Mouse (Mus musculus): Measurements from ENCODE around the gene Mybpc2. TPM values are rescaled to one million over a fixed set of nuclear protein-coding genes. Genes with fewer than 3 reads are reported as not detected.

Mybpc2 gene
- total RNA-seq, 1 experiment, result 0.80 TPM

- H3K9ac ChIP-seq (ENCODE audit: insufficient read depth, low read depth, low read length, poor library complexity, severe bottlenecking), result no peak overlapping the region
- no peak overlapping the region for H3K27ac ChIP-seq (ENCODE audit: insufficient read depth, low read depth, low read length, poor library complexity, severe bottlenecking)
- H3K36me3 ChIP-seq (ENCODE audit: control insufficient read depth, insufficient read depth, low read length, poor library complexity, severe bottlenecking), result peaks cover 32% of the 10 kb centered on the region
Measured at GRCm38 (mm10) chr7:44547041-44547440, 22.6 kb upstream of the Mybpc2 start.

GRCm38 (mm10) chr7:44546274-44546673 lies 21.8 kb upstream of the Mybpc2 start:
- TF ChIP-seq ZNF384 (IDR thresholded peaks at IDR 0.05; ENCODE audit: low read depth, low read length) (no peak), ZC3H11A (IDR thresholded peaks at IDR 0.05; ENCODE audit: borderline replicate concordance, low read depth, low read length) (no peak), MAFK (IDR thresholded peaks at IDR 0.05; ENCODE audit: insufficient read depth, low read depth, low read length) (no peak), CHD2 (IDR thresholded peaks at IDR 0.05; ENCODE audit: low read depth, low read length) (no peak)
- in situ Hi-C loops (cut with MboI; ENCODE audit: low sequenced_read_pairs in 2 of 2, unreplicated experiment in 2 of 2), result no loop called here
- H3K9ac ChIP-seq (ENCODE audit: insufficient read depth, low read depth, low read length, poor library complexity, severe bottlenecking), result no peak overlapping the region
- DNase-seq (ENCODE audit: low read depth, low spot score), result no peak
- no peaks in the 10 kb centered on the region for H3K9me3 ChIP-seq (ENCODE audit: control insufficient read depth, insufficient read depth, low read depth, low read length)
- H3K4me1 ChIP-seq (ENCODE audit: control insufficient read depth in 2 of 2, insufficient read depth in 2 of 2, low read length in 2 of 2, poor library complexity in 1 of 2), result peaks cover 2 to 17% of the 10 kb centered on the region in 2 experiments; a peak in 2 of 4 replicates
- peaks cover 34% of the 10 kb centered on the region for H3K36me3 ChIP-seq (ENCODE audit: control insufficient read depth, insufficient read depth, low read length, poor library complexity, severe bottlenecking)
- no peak overlapping the region for H3K4me3 ChIP-seq (ENCODE audit: insufficient read depth in 1 of 2, low read depth in 1 of 2, low read length in 2 of 2, poor library complexity in 1 of 2, severe bottlenecking in 1 of 2)
- no peak overlapping the region for H3K27ac ChIP-seq (ENCODE audit: insufficient read depth, low read depth, low read length, poor library complexity, severe bottlenecking)

More at GRCm38 (mm10) chr7:44547041-44547440, 22.6 kb upstream of the Mybpc2 start:
- peaks cover 2 to 17% of the 10 kb centered on the region in 2 experiments; a peak in 2 of 4 replicates for H3K4me1 ChIP-seq (ENCODE audit: control insufficient read depth in 2 of 2, insufficient read depth in 2 of 2, low read length in 2 of 2, poor library complexity in 1 of 2)
- TF ChIP-seq MAFK (IDR thresholded peaks at IDR 0.05; ENCODE audit: insufficient read depth, low read depth, low read length) (no peak), HCFC1 (IDR thresholded peaks at IDR 0.05; ENCODE audit: borderline replicate concordance, insufficient read depth, low read length) (no peak), ZC3H11A (IDR thresholded peaks at IDR 0.05; ENCODE audit: borderline replicate concordance, low read depth, low read length) (no peak), CHD2 (IDR thresholded peaks at IDR 0.05; ENCODE audit: low read depth, low read length) (no peak), ZNF384 (IDR thresholded peaks at IDR 0.05; ENCODE audit: low read depth, low read length) (no peak)
- no peak overlapping the region for H3K4me3 ChIP-seq (ENCODE audit: insufficient read depth in 1 of 2, low read depth in 1 of 2, low read length in 2 of 2, poor library complexity in 1 of 2, severe bottlenecking in 1 of 2)
- no peaks in the 10 kb centered on the region for H3K9me3 ChIP-seq (ENCODE audit: control insufficient read depth, insufficient read depth, low read depth, low read length)
- no peak for DNase-seq (ENCODE audit: low read depth, low spot score)
- in situ Hi-C loops (cut with MboI; ENCODE audit: low sequenced_read_pairs in 2 of 2, unreplicated experiment in 2 of 2), result no loop called here

- peaks cover 49% of the 10 kb centered on the region for H3K36me3 ChIP-seq (ENCODE audit: control insufficient read depth, insufficient read depth, low read length, poor library complexity, severe bottlenecking)
- H3K27ac ChIP-seq (ENCODE audit: insufficient read depth, low read depth, low read length, poor library complexity, severe bottlenecking), result no peak overlapping the region
- TF ChIP-seq ZC3H11A (IDR thresholded peaks at IDR 0.05; ENCODE audit: borderline replicate concordance, low read depth, low read length), result no peak
- no peak for TF ChIP-seq ZNF384 (IDR thresholded peaks at IDR 0.05; ENCODE audit: low read depth, low read length)
- TF ChIP-seq MAFK (IDR thresholded peaks at IDR 0.05; ENCODE audit: insufficient read depth, low read depth, low read length), result no peak
- no peak for TF ChIP-seq CHD2 (IDR thresholded peaks at IDR 0.05; ENCODE audit: low read depth, low read length)
- TF ChIP-seq HCFC1 (IDR thresholded peaks at IDR 0.05; ENCODE audit: borderline replicate concordance, insufficient read depth, low read length), result no peak
- no peak overlapping the region for H3K9ac ChIP-seq (ENCODE audit: insufficient read depth, low read depth, low read length, poor library complexity, severe bottlenecking)
- no peaks in the 10 kb centered on the region for H3K9me3 ChIP-seq (ENCODE audit: control insufficient read depth, insufficient read depth, low read depth, low read length)
- in situ Hi-C loops (cut with MboI; ENCODE audit: low sequenced_read_pairs in 2 of 2, unreplicated experiment in 2 of 2), result no loop called here
- no peak overlapping the region for H3K4me3 ChIP-seq (ENCODE audit: insufficient read depth in 1 of 2, low read depth in 1 of 2, low read length in 2 of 2, poor library complexity in 1 of 2, severe bottlenecking in 1 of 2)
- DNase-seq (ENCODE audit: low read depth, low spot score), result no peak
- H3K4me1 ChIP-seq (ENCODE audit: control insufficient read depth in 2 of 2, insufficient read depth in 2 of 2, low read length in 2 of 2, poor library complexity in 1 of 2), result peaks cover 2 to 25% of the 10 kb centered on the region in 2 experiments; a peak in 2 of 4 replicates
Measured at GRCm38 (mm10) chr7:44543071-44543470, 18.6 kb upstream of the Mybpc2 start.

GRCm38 (mm10) chr7:44542555-44542954 lies 18.1 kb upstream of the Mybpc2 start:
- Histone ChIP-seq H3K4me1 (ENCODE audit: control insufficient read depth in 2 of 2, insufficient read depth in 2 of 2, low read length in 2 of 2, poor library complexity in 1 of 2) (peaks cover 0 to 22% of the 10 kb centered on the region in 2 experiments; a peak in 2 of 4 replicates), H3K4me3 (ENCODE audit: insufficient read depth in 1 of 2, low read depth in 1 of 2, low read length in 2 of 2, poor library complexity in 1 of 2, severe bottlenecking in 1 of 2) (0 out of 4 replicates have a peak overlapping the region, but pooled peaks of 1 of the 2 experiments have one; percentile 7), H3K9me3 (ENCODE audit: control insufficient read depth, insufficient read depth, low read depth, low read length) (no peaks in the 10 kb centered on the region), H3K9ac (ENCODE audit: insufficient read depth, low read depth, low read length, poor library complexity, severe bottlenecking) (no peak overlapping the region), H3K36me3 (ENCODE audit: control insufficient read depth, insufficient read depth, low read length, poor library complexity, severe bottlenecking) (peaks cover 54% of the 10 kb centered on the region), H3K27ac (ENCODE audit: insufficient read depth, low read depth, low read length, poor library complexity, severe bottlenecking) (no peak overlapping the region)
- in situ Hi-C loops (cut with MboI; ENCODE audit: low sequenced_read_pairs in 2 of 2, unreplicated experiment in 2 of 2), result no loop called here
- DNase-seq (ENCODE audit: low read depth, low spot score), result no peak
- TF ChIP-seq ZNF384 (IDR thresholded peaks at IDR 0.05; ENCODE audit: low read depth, low read length) (no peak), HCFC1 (IDR thresholded peaks at IDR 0.05; ENCODE audit: borderline replicate concordance, insufficient read depth, low read length) (no peak), CHD2 (IDR thresholded peaks at IDR 0.05; ENCODE audit: low read depth, low read length) (no peak), ZC3H11A (IDR thresholded peaks at IDR 0.05; ENCODE audit: borderline replicate concordance, low read depth, low read length) (no peak), MAFK (IDR thresholded peaks at IDR 0.05; ENCODE audit: insufficient read depth, low read depth, low read length) (no peak)

Data from ES-E14 (cell line).